Mouse (Mus musculus): ENCODE results near the gene P2ry12.

DNA sequence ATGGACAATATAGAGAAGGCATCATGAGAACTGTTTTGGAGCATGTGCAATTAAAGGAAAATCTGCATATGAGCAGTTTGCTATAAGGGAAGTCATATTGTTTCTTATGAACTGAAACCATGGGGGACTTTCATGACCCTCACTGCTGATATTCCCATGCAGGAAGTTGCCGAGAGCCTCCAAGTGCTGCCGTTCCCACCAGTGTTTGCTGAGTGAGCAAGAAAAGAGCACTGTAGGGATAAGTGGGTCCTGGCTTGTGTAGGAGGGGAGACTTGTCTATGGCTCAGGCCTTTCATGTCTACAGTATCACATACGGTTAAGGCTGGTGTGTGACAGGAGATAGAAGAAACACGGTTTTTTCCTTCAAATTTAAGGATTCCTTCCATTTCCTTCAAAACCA lies 77.0 kb downstream of the P2ry12 start:
- TF ChIP-seq ZC3H11A (IDR thresholded peaks at IDR 0.05; ENCODE audit: borderline replicate concordance, low read depth, low read length) (no peak), CHD2 (IDR thresholded peaks at IDR 0.05; ENCODE audit: low read depth, low read length) (no peak)
